In the genomic region with DNA sequence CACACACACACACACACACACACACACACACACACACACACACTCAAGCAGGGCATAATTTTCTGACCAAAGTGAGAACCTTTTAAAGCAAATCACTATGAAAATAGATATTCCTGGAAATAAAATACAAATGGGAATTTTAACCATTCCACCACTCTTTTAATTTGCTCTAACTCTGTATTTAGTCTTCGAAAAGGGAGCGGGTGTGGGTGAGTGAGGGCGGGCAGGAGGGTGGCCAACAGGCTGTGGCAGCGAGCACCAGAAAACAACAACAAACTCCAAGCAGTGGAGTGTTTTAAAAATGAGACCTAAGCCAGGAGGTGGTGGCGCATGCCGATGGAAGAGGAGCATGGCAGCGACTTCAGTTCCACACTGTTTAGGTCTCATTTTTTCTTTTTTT, we compare ENCODE assay signal across 9 mouse cellular contexts. TPM values are rescaled to one million over a fixed set of nuclear protein-coding genes. Genes with fewer than 3 reads are reported as not detected.
DNase-seq lines count a peak whose midpoint lies in the region; ATAC-seq and TF ChIP-seq lines count a peak whose summit lies in the region.
"Had no signal": no experiment of that assay in that cellular context is flagged by ENCODE, and none has a peak within 500 bp of the region (broad histone marks: within the 10 kb centered on the region; RNA-seq: fewer than 3 reads in every experiment).

No protein-coding gene starts in this region.

- H3K9ac ChIP-seq in liver, embryonic 14.5 days (replicated peaks) = no peak overlapping the region
- no peak overlapping the region for H3K9ac ChIP-seq in forebrain, embryonic 13.5 days
- H3K9ac ChIP-seq: embryonic facial prominence, embryonic 13.5 days; liver, embryonic 13.5 days had no signal

- no peaks in the 10 kb centered on the region for H3K9me3 ChIP-seq in liver, embryonic 14.5 days (ENCODE audit: control insufficient read depth, low read length)
- H3K9me3 ChIP-seq in forebrain, embryonic 13.5 days (replicated peaks) = peaks cover 4% of the 10 kb centered on the region; the same call in 1 of the 2 replicates
- H3K9me3 ChIP-seq: embryonic facial prominence, embryonic 13.5 days; liver, embryonic 13.5 days had no signal

- 67% methylated on average over 7 of the region's 7 CpGs for WGBS in liver, embryonic 14.5 days (ENCODE audit: insufficient replicate concordance)
- 89% methylated on average over 7 of the region's 7 CpGs for WGBS in forebrain, embryonic 13.5 days

- no peak overlapping the region for H3K4me3 ChIP-seq in liver, embryonic 14.5 days (ENCODE audit: insufficient read depth in 1 of 2, low read depth in 2 of 2, low read length in 2 of 2)
- no peak overlapping the region for H3K4me3 ChIP-seq in forebrain, embryonic 13.5 days
- H3K4me3 ChIP-seq: embryonic facial prominence, embryonic 13.5 days; liver, embryonic 13.5 days had no signal

- no peak overlapping the region for H3K27ac ChIP-seq in liver, embryonic 14.5 days
- no peak overlapping the region for H3K27ac ChIP-seq in forebrain, embryonic 13.5 days
- H3K27ac ChIP-seq: embryonic facial prominence, embryonic 13.5 days; liver, embryonic 13.5 days had no signal

- peak; percentile 60 for DNase-seq in kidney, postnatal 10 days
- DNase-seq in kidney, adult 11 months = no peak
- DNase-seq in MN1 (ENCODE audit: low spot score) = peak; percentile 27
- DNase-seq in c-Kit-positive CD71-positive TER-119-negative erythroid progenitor cells, embryonic 14.5 days (ENCODE audit: low read depth) = peak; percentile 75
- peak; percentile 62 to 77 (median 71) for DNase-seq in liver, embryonic 14.5 days (ENCODE audit: low read depth in 3 of 3, low spot score in 3 of 3)
- no peak for DNase-seq in cerebellum, adult 11-12 months
- DNase-seq: liver, embryonic 13.5 days had no signal

- no peaks in the 10 kb centered on the region for H3K27me3 ChIP-seq in liver, embryonic 14.5 days (ENCODE audit: control insufficient read depth, insufficient read depth, low read length)
- H3K27me3 ChIP-seq in forebrain, embryonic 13.5 days = no peaks in the 10 kb centered on the region
- H3K27me3 ChIP-seq: embryonic facial prominence, embryonic 13.5 days; liver, embryonic 13.5 days had no signal

- H3K4me2 ChIP-seq in liver, embryonic 14.5 days (ENCODE audit: low read depth) = no peak overlapping the region
- H3K4me2 ChIP-seq in forebrain, embryonic 13.5 days = no peak overlapping the region
- H3K4me2 ChIP-seq: embryonic facial prominence, embryonic 13.5 days; liver, embryonic 13.5 days had no signal

- TF ChIP-seq EP300 in liver, embryonic 14.5 days (IDR thresholded peaks at IDR 0.05; ENCODE audit: low read depth) = no peak

- TF ChIP-seq CTCF in liver, embryonic 14.5 days (IDR thresholded peaks at IDR 0.05; ENCODE audit: low read depth) = no peak

- H3K36me3 ChIP-seq in liver, embryonic 14.5 days (replicated peaks; ENCODE audit: control insufficient read depth, insufficient read depth, low read depth) = no peaks in the 10 kb centered on the region
- no peaks in the 10 kb centered on the region for H3K36me3 ChIP-seq in forebrain, embryonic 13.5 days (ENCODE audit: poor library complexity, severe bottlenecking)
- H3K36me3 ChIP-seq: embryonic facial prominence, embryonic 13.5 days; liver, embryonic 13.5 days had no signal

- no peaks in the 10 kb centered on the region for H3K4me1 ChIP-seq in liver, embryonic 14.5 days (replicated peaks; ENCODE audit: control insufficient read depth in 2 of 2, insufficient read depth in 2 of 2, low read length in 1 of 2)
- H3K4me1 ChIP-seq in forebrain, embryonic 13.5 days = no peaks in the 10 kb centered on the region
- H3K4me1 ChIP-seq: embryonic facial prominence, embryonic 13.5 days; liver, embryonic 13.5 days had no signal

- no peak for ATAC-seq in liver, embryonic 14.5 days (ENCODE audit: insufficient read depth)
- ATAC-seq in forebrain, embryonic 13.5 days = no peak

RNA-seq across cellular contexts. Expression of a gene that starts 43.6 kb away (rescaled TPM):
- polyA plus RNA-seq in liver, embryonic 14.5 days (2012; rRNA removed) = 0.91 and 1.8 TPM in 2 replicates
- polyA plus RNA-seq in liver, embryonic 14.5 days (2014; fragmentation: Nextera tagmentation; extraction: Ambion mirVana) = 4.5 and 4.7 TPM in 2 replicates
- 16.1 and 16.8 TPM in 2 replicates for polyA plus RNA-seq in forebrain, embryonic 13.5 days (2015; fragmentation: Nextera tagmentation; extraction: Ambion mirVana)

Comparison
In these comparisons a context has a peak if more than half of its experiments do, and no peak if none do; other contexts are left out.
1. DNase-seq: peak in kidney, postnatal 10 days (single experiment), MN1 (single experiment), c-Kit-positive CD71-positive TER-119-negative erythroid progenitor cells, embryonic 14.5 days (single experiment) and liver, embryonic 14.5 days (3 of 3); none in kidney, adult 11 months (single experiment) and cerebellum, adult 11-12 months (single experiment).